Mouse (Mus musculus) MEL (cell line): Measurements from ENCODE around the gene Galntl6. TPM values are rescaled to one million over a fixed set of nuclear protein-coding genes. Genes with fewer than 3 reads are reported as not detected.

Experiments
- DNase-seq: peaks from one replicate; pipeline ENCODE4 v3.0.0; 2011; ENCODE audit warnings: low read depth, low spot score
- H3K27ac ChIP-seq: 2 replicates; pipeline ENCODE4 v1.5.1; 2012; ENCODE audit warnings: low read depth, mild to moderate bottlenecking, control low read depth, low read length, moderate library complexity; ENCODE audit not compliant: control insufficient read depth
- H3K27me3 ChIP-seq, 2 experiments: fragments of 150-350 bp in 1 of 2; sonication (generic) in 1 of 2; 2 replicates each; pipeline ENCODE4 v1.6.1; 2012; ENCODE audit warnings: low read length in 2 of 2, mild to moderate bottlenecking in 2 of 2, improper control_type of control experiment in 1 of 2, moderate library complexity in 1 of 2; ENCODE audit not compliant: insufficient read depth in 2 of 2, control insufficient read depth in 1 of 2
- H3K36me3 ChIP-seq, 2 experiments: 2 replicates each; pipeline ENCODE4 v1.6.1; 2012 to 2014; ENCODE audit warnings: low read length in 2 of 2, improper control_type of control experiment in 1 of 2, inconsistent platforms in 1 of 2, mild to moderate bottlenecking in 1 of 2; ENCODE audit not compliant: insufficient read depth in 2 of 2, control insufficient read depth in 1 of 2
- H3K4me1 ChIP-seq, 2 experiments: fragments of 150-350 bp in 1 of 2; sonication (generic) in 1 of 2; 2 replicates each; pipeline ENCODE4 v1.6.1; 2012; ENCODE audit warnings: low read length in 2 of 2, improper control_type of control experiment in 1 of 2, mild to moderate bottlenecking in 1 of 2; ENCODE audit not compliant: insufficient read depth in 2 of 2, control insufficient read depth in 1 of 2
- H3K4me3 ChIP-seq, 2 experiments: fragments of 150-350 bp in 1 of 2; sonication (generic) in 1 of 2; 2 replicates each; pipeline ENCODE4 v1.5.1; 2012; ENCODE audit warnings: low read depth in 2 of 2, low read length in 2 of 2, mild to moderate bottlenecking in 2 of 2, moderate library complexity in 2 of 2, control low read depth in 1 of 2, improper control_type of control experiment in 1 of 2; ENCODE audit not compliant: control insufficient read depth in 1 of 2, insufficient read depth in 1 of 2
- H3K79me2 ChIP-seq: 2 replicates; pipeline ENCODE4 v1.6.1; 2012; ENCODE audit warnings: mild to moderate bottlenecking, low read length, moderate library complexity; ENCODE audit not compliant: control insufficient read depth, poor library complexity, insufficient read depth
- H3K9ac ChIP-seq: 2 replicates; pipeline ENCODE4 v1.6.1; 2012; ENCODE audit warnings: low read depth, mild to moderate bottlenecking, control low read depth, low read length, moderate library complexity; ENCODE audit not compliant: control insufficient read depth, poor library complexity, severe bottlenecking
- H3K9me3 ChIP-seq: fragments of 150-350 bp; sonication (generic); replicated peaks from 2 replicates; pipeline ENCODE4 v1.6.1; 2012; ENCODE audit warnings: mild to moderate bottlenecking, low read length, improper control_type of control experiment, moderate library complexity; ENCODE audit not compliant: insufficient read depth
- CHD1 ChIP-seq: IDR thresholded peaks from 2 replicates; pipeline ENCODE4 v1.6.1; 2012; ENCODE audit warnings: low read depth, mild to moderate bottlenecking, inconsistent platforms, low read length, improper control_type of control experiment
- CHD2 ChIP-seq: IDR thresholded peaks from 2 replicates; pipeline ENCODE4 v1.6.1; 2011; ENCODE audit warnings: low read length, improper control_type of control experiment
- EP300 ChIP-seq, 2 experiments: IDR thresholded peaks; 2 replicates each; pipeline ENCODE4 v1.6.1; 2011; ENCODE audit warnings: improper control_type of control experiment in 2 of 2, low read length in 2 of 2, low read depth in 1 of 2, mild to moderate bottlenecking in 1 of 2
- GATA1 ChIP-seq: IDR thresholded peaks from 2 replicates; pipeline ENCODE4 v1.6.1; 2011; ENCODE audit warnings: low read depth, low read length, improper control_type of control experiment
- JUND ChIP-seq: IDR thresholded peaks from 2 replicates; pipeline ENCODE4 v1.6.1; 2011; ENCODE audit warnings: low read depth, mild to moderate bottlenecking, improper control_type of control experiment, low read length
- KAT2A ChIP-seq: conservative IDR thresholded peaks from 2 replicates; pipeline ENCODE4 v1.6.1; 2012; ENCODE audit warnings: low read depth, low read length, improper control_type of control experiment, inconsistent platforms
- MAFK ChIP-seq: IDR thresholded peaks from 2 replicates; pipeline ENCODE4 v1.6.1; 2011; ENCODE audit warnings: low read depth, mild to moderate bottlenecking, low read length, improper control_type of control experiment, borderline replicate concordance
- MEF2A ChIP-seq: IDR thresholded peaks from 2 replicates; pipeline ENCODE4 v1.6.1; 2014; ENCODE audit warnings: low read depth, mild to moderate bottlenecking, inconsistent platforms, low read length, improper control_type of control experiment; ENCODE audit not compliant: poor library complexity, insufficient replicate concordance, severe bottlenecking; ENCODE audit errors: extremely low read depth
- MXI1 ChIP-seq: IDR thresholded peaks from 2 replicates; pipeline ENCODE4 v1.6.1; 2011; ENCODE audit warnings: mild to moderate bottlenecking, low read depth, low read length, improper control_type of control experiment
- NRF1 ChIP-seq: IDR thresholded peaks from 2 replicates; pipeline ENCODE4 v1.6.1; 2014; ENCODE audit warnings: low read depth, mild to moderate bottlenecking, inconsistent platforms, low read length, improper control_type of control experiment, moderate library complexity; ENCODE audit not compliant: poor library complexity, insufficient read depth, severe bottlenecking
- POLR2AphosphoS2 ChIP-seq: IDR thresholded peaks from 2 replicates; pipeline ENCODE4 v1.6.1; 2011; ENCODE audit warnings: low read length, improper control_type of control experiment
- SIN3A ChIP-seq: IDR thresholded peaks from 2 replicates; pipeline ENCODE4 v1.6.1; 2012; ENCODE audit warnings: low read length, improper control_type of control experiment, inconsistent platforms
- SMC3 ChIP-seq: IDR thresholded peaks from 2 replicates; pipeline ENCODE4 v1.6.1; 2011; ENCODE audit warnings: low read depth, low read length, improper control_type of control experiment
- USF1 ChIP-seq: IDR thresholded peaks from 2 replicates; pipeline ENCODE4 v1.6.1; 2014; ENCODE audit warnings: low read depth, mild to moderate bottlenecking, inconsistent platforms, low read length, improper control_type of control experiment, moderate library complexity
- ZC3H11A ChIP-seq: IDR thresholded peaks from 2 replicates; pipeline ENCODE4 v1.6.1; 2012; ENCODE audit warnings: low read depth, mild to moderate bottlenecking, inconsistent platforms, low read length, improper control_type of control experiment
- ZKSCAN1 ChIP-seq: IDR thresholded peaks from 2 replicates; pipeline ENCODE4 v1.6.1; 2012; ENCODE audit warnings: low read depth, mild to moderate bottlenecking, inconsistent platforms, low read length, improper control_type of control experiment, moderate library complexity
- ZNF384 ChIP-seq: IDR thresholded peaks from 2 replicates; pipeline ENCODE4 v1.6.1; 2012; ENCODE audit warnings: low read depth, mild to moderate bottlenecking, inconsistent platforms, low read length, improper control_type of control experiment
- polyA plus RNA-seq, 2 experiments: library from polyadenylated mRNA; stranded (reverse) in 1 of 2; unstranded in 1 of 2; fragments of >175 nt in 1 of 2; fragments of >200 nt in 1 of 2; gene quantifications; 2 replicates each; pipeline versions ENCODE4 v1.2.1 to v1.2.4; 2012; ENCODE audit warnings: low replicate concordance in 2 of 2, low read depth in 1 of 2; ENCODE audit not compliant: insufficient read length in 2 of 2, insufficient read depth in 1 of 2, missing spikeins in 1 of 2
- total RNA-seq: library from RNA; depleted of rRNA; stranded (reverse); fragments of 300-350 nt; gene quantifications from 2 replicates; pipeline ENCODE4 v1.2.3, GENCODE M21; 2012

The Galntl6 gene
- total and polyA plus RNA-seq, 3 experiments: not detected

DNA sequence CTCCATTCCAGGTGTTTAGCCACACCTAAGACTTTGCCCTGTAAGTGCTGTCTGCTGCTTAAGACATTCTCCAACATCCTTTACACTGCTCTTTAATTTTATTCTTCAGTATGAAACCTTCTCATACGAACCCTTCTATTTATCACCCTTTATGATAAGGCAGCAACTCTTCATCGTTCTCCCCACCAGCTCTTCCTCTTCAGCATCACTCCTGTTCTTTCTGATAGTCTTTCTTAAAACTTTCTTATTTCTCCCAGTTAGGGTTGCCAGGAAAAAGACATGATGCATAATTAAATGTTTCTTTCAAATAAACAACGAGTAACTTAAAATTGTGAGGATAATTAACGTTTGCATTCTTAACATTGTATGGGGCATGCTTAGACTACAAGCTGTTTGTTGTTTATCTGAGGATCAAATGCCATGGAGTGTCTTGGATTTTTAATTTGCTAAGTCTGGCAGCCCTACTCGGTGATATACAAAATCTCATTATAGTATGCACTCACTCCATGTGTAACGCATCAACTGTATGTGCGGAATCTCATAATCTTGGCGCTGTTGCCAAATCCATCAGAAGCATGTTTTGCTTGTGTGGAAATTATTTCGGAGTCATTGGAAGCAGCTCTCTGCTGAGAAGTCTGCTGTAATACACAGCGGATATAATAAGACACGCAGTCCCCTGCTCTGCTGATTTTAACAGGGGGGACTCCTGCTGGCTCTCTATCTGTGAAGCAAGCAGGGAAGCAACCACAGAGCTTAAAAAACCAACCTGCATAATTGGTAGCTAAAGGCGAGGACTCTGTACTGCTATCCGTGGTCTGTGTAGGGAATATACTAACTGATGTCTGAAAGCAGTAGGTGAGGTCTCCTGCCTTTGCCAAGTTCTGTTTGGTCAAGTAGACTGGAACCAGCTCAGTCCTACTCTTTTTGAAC lies 1069.7 kb downstream of the Galntl6 start:
- no peaks in the 10 kb centered on the region for H3K36me3 ChIP-seq
- no peaks in the 10 kb centered on the region for H3K79me2 ChIP-seq
- no peak overlapping the region for H3K4me3 ChIP-seq
- H3K4me1 ChIP-seq: no peaks in the 10 kb centered on the region
- no peaks in the 10 kb centered on the region for H3K9me3 ChIP-seq
- H3K27me3 ChIP-seq: 0 out of 4 replicates have a peak, but pooled peaks cover 0 to 1% of the 10 kb centered on the region in 2 experiments
- TF ChIP-seq EP300 (IDR thresholded peaks at IDR 0.05; ENCODE audit: low read depth in 1 of 2, low read length in 2 of 2): no peak
- TF ChIP-seq ZNF384: no peak
- no peak for TF ChIP-seq MEF2A
- no peak for TF ChIP-seq MAFK
- no peak for DNase-seq
- no peak overlapping the region for H3K9ac ChIP-seq
- H3K27ac ChIP-seq: no peak overlapping the region

DNA sequence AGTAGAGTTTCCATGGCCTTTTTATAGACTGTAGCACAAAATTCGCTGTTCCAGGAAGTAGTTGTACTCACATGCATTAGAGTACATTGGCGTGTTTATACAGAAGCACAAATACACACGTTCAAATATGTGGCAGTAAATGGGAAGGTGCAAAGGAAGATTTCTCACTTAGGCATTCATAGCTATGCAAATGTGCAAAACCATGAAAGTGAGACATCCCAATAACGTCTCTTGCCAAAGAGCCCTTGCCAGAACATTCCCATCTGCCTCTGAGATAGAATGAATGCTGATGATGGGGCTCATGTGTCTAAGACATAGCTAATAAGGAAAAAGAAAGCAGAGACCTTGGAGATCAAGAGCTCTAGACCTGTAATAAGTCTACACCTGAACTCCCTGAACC lies 1071.0 kb downstream of the Galntl6 start:
- Histone ChIP-seq H3K36me3 (no peaks in the 10 kb centered on the region), H3K9me3 (no peaks in the 10 kb centered on the region), H3K79me2 (no peaks in the 10 kb centered on the region), H3K27me3 (0 out of 4 replicates have a peak, but pooled peaks cover 0 to 1% of the 10 kb centered on the region in 2 experiments), H3K4me3 (no peak overlapping the region), H3K27ac (no peak overlapping the region), H3K9ac (no peak overlapping the region), H3K4me1 (no peaks in the 10 kb centered on the region)
- DNase-seq: no peak
- TF ChIP-seq MAFK (no peak), JUND (no peak), EP300 (IDR thresholded peaks at IDR 0.05; ENCODE audit: low read depth in 1 of 2, low read length in 2 of 2) (no peak), MXI1 (no peak), ZC3H11A (no peak), POLR2AphosphoS2 (no peak), USF1 (no peak), KAT2A (no peak), NRF1 (no peak), ZNF384 (no peak), SIN3A (no peak), GATA1 (no peak), CHD1 (no peak), ZKSCAN1 (no peak), CHD2 (no peak), SMC3 (no peak)
